Mouse (Mus musculus): ENCODE results near the gene Vps52.

Gene Vps52

DNA sequence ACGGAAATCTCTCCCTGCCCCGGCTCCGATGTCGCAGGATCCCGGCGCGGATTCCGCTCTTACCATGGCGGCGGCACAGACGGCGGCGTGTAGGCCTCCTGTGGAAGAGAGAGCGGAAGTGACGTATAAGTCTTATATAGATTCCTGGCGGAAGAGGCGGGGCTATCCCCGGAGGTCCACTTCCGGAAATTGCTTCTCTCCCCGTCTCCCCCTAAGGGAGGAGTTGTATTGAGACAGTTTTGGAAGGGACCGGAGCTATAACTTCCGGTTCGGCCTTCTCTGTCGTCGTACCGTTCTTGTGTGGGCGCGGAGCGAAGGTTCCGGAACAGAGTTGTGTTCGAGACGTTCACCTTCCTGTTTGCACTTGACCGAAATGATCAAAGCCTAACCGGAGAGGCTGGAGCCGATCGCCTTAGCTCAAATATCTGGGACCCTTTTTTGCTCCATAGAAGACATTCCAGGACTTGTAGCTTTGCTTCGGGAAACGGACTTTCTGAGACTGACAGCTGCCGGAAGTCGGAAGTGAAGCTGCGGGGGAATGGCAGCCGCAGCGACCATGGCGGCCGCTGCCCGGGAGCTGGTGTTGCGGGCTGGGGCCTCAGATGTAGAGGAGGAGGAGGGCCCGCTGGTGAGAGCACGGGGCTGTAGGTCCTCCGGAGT, at the start of gene Vps52, which contains the start of gene Rps18:
Vps52 (plus strand) TSS at position 258 of the 660 bp plus-strand sequence.
Rps18 (minus strand) TSS at position 447 of the 660 bp plus-strand sequence.
- peak; percentile 97 to 99 for DNase-seq

DNA sequence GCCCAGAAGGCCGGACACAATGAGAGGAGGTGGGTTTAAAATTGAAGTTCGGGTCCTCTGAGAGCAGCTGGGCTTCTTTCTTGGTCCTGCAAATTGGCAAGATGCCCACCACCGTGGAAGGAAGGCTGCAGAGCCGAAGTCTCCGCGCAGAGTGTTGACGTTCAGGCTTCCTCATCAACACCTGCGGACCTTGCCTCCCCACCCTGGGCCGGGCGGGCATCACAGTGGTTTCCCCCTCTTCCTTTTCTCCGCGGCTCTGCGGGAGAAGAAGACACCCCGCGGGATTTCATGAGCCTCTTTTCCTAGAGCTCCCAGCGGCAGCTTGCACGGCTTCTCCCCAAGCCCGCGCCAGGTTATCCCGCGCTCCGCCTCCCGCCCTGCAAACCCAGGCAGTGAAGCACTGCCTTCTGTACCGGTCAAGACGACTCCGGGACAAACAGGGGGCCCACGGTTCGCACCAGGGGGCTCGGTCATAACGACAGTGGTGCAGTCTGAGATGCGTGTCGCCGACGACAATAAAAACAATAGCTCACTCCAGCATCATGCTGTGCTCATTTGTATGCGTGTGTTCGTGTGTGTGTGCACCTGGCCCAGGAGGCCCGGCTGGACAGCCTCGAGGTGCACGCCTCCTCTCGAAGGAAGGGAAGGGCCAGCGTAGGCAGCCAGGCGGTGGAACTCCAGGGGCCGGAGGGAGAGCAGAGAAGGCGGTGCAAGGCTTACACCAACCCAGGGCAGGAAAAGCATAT, 47.1 kb upstream of the Vps52 start:
- DNase-seq = peak; percentile 81 to 84

- peak; percentile 99 to 100 for DNase-seq
These were observed 46.3 kb upstream of the Vps52 start, which contains the start of gene Daxx for GRCm38 (mm10) chr17:33909077-33909868. TSS of gene Daxx (plus strand) at chr17:33909414.

- DNase-seq = no peak
These were observed 45.8 kb upstream of the Vps52 start for GRCm38 (mm10) chr17:33909869-33910250.

DNA sequence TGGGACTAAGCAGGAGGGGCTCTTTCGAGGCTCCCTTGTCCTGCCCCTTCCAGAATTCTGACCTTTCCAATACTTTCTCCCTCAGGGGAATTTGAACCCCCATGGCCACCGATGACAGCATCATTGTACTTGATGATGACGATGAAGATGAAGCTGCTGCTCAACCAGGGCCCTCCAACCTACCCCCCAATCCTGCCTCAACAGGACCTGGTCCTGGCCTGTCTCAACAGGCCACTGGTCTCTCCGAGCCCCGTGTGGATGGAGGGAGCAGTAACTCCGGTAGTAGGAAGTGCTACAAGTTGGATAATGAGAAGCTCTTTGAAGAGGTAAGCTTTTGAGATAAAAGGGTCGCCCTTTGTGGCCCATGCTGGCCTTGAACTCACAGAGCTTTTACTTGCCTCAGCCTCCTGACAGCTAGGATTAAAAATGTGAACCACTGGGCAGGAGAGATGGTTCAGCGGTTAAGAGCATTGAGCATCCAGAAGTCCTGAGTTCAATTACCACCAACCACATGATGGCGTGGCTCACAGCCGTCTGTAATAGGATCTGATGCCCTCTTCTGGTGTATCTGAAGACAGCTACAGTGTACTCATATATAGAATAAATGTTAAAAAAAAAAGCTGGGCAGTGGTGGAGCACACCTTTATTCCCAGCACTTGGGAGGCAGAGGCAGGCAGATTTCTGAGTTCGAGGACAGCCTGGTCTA, 45.1 kb upstream of the Vps52 start:
- DNase-seq = no peak

DNA sequence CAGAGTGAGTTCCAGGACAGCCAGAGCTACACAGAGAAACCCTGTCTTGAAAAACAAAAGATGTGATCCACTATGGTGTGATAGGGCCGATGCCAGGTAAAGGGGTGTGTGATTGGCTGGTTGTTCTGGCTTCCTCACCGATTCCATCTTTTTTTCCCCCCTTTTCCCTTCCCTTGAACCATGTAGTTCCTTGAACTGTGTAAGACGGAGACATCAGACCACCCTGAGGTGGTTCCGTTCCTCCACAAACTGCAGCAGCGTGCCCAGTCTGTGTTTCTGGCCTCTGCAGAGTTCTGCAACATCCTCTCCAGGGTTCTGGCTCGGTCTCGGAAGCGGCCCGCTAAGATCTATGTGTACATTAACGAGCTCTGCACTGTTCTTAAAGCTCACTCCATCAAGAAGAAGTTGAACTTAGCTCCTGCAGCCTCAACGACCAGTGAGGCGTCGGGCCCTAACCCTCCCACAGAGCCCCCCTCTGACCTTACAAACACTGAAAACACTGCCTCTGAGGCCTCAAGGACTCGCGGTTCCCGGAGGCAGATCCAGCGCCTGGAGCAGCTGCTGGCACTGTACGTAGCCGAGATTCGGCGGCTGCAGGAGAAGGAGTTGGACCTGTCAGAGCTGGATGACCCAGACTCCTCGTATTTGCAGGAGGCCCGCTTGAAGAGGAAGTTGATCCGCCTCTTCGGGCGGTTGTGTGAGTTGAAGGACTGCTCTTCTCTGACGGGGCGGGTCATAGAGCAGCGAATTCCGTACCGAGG, 44.4 kb upstream of the Vps52 start:
- DNase-seq = no peak

- DNase-seq = no peak
These were observed 43.7 kb upstream of the Vps52 start for GRCm38 (mm10) chr17:33911813-33912414.

- DNase-seq = no peak
These were observed 42.3 kb upstream of the Vps52 start for GRCm38 (mm10) chr17:33913264-33913663.

DNA sequence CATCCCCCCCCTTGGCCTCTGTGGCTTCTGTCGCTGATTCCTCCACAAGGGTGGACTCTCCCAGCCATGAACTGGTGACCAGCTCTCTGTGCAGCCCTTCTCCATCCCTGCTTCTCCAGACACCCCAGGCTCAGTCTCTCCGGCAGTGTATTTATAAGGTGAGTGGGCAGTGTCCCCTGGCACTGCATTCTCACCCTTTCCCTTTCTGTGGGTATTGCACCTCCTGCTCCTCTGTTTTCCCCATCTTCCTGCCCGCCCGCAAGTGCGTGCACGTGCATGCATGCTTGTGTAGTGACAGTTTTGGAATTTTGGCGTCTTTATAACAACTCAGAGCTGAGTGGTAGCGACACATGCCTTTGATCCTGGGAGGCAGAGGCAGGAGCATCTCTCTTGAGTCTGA, 41.7 kb upstream of the Vps52 start:
- no peak for DNase-seq

- peak in 1 of 2 experiments; percentile 20 for DNase-seq
These were observed 40.6 kb upstream of the Vps52 start for GRCm38 (mm10) chr17:33914969-33915391.

GRCm38 (mm10) chr17:33915671-33916250, 39.9 kb upstream of the Vps52 start, which contains the start of the genes Tapbp and Zbtb22:
TSS of gene Tapbp (plus strand) at chr17:33915899.
TSS of gene Zbtb22 (plus strand) at chr17:33915904.
- peak; percentile 98 to 99 for DNase-seq

GRCm38 (mm10) chr17:33916294-33916693, 39.3 kb upstream of the Vps52 start:
- DNase-seq = no peak

DNA sequence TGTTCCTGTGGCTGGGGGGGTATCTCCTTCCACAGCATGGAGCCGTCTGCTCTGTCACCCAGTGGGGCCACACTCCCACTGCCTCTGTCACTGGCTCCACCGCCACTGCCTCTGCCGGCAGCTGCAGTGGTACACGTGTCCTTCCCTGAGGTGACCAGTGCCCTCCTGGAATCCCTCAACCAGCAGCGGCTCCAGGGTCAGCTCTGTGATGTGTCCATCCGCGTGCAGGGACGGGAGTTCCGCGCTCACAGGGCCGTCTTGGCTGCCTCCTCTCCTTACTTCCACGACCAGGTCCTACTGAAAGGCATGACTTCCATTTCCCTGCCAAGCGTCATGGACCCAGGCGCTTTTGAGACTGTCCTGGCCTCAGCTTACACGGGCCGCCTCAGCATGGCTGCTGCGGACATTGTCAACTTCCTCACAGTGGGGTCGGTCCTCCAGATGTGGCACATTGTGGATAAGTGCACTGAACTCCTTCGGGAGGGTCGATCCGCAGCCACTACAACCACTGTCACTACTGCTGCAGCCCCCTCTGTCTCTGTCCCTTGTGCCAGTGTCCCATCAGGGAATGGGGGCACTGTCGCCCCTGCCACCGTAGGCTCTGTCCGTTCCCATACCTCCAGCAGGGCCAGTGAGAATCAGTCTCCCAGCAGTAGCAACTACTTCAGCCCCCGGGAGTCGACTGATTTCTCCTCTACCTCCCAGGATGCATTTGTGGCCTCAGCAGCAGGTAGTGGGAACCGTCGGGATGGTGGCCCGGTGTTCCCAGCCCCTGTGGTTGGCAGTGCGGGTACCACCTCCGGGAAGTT, 38.6 kb upstream of the Vps52 start:
- DNase-seq = peak in 1 of 2 experiments; percentile 35

- peak in 1 of 2 experiments; percentile 19 for DNase-seq
These were observed 37.8 kb upstream of the Vps52 start for GRCm38 (mm10) chr17:33917656-33918292.

- peak; percentile 36 to 43 for DNase-seq
These were observed 37.1 kb upstream of the Vps52 start for GRCm38 (mm10) chr17:33918293-33919203.

DNA sequence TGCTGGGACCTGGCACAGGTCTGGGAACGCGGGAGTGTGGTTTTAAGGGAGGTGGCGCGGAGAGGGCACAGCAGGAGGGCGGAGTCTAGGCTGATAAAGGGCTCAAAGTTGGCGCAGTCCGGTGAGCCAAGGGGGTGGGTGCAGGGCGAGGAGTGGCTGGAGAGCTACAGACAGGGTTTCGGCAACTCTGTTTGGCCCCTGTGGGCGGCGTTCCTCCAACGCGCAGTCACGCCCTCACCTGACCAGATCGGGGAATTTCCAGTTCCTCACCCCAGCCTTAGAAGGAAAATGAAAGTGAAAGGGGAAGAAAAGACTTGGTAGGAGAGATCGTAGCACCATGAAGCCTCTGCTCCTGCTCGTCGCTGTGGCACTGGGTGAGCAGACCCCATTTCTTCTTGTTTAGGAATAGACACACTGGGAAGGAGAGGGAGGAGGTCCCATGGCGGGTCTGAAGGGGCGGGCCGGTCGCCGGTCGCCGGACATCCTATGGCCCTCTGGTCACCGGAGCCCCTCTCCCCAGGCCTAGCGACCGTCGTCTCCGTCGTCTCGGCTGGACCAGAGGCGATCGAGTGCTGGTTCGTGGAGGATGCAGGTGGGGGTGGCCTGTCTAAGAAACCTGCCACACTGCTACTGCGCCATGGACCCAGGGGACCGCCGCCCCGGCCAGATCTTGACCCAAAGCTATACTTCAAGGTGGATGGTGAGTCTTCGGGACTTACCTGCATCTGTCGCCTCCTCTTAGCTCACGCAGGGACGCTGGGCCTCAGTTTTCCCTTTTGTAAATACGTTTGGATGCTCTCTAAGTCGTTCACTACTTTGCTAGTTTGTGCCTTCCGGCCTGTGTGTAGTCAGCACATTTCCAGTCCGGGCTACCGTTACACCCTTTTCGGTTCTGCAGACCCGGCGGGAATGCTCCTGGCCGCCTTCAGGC, 36.0 kb upstream of the Vps52 start:
- peak; percentile 75 for DNase-seq
